Mouse (Mus musculus) CH12.LX (cell line): ENCODE data around the gene Arhgap5. TPM values are rescaled to one million over a fixed set of nuclear protein-coding genes. Genes with fewer than 3 reads are reported as not detected.

ENCODE experiments used
- DNase-seq: peaks from one replicate; pipeline ENCODE4 v3.0.0-alpha.2; 2013; ENCODE audit errors: extremely low read depth
- H3K27ac ChIP-seq: 2 replicates; pipeline ENCODE4 v1.5.1; 2012; ENCODE audit warnings: low read depth, mild to moderate bottlenecking, control low read depth, moderate library complexity; ENCODE audit not compliant: insufficient read depth
- H3K27me3 ChIP-seq: replicated peaks from 2 replicates; pipeline ENCODE3; 2012; ENCODE audit warnings: inconsistent platforms
- H3K36me3 ChIP-seq, 2 experiments: replicated peaks in 1 of 2; 2 replicates each; pipeline versions ENCODE3 to v1.6.1; 2012; ENCODE audit warnings: inconsistent platforms in 1 of 2, low read length in 1 of 2, mild to moderate bottlenecking in 1 of 2, mixed read lengths in 1 of 2, moderate library complexity in 1 of 2; ENCODE audit not compliant: control insufficient read depth in 1 of 2, insufficient read depth in 1 of 2
- H3K4me1 ChIP-seq, 2 experiments: 2 replicates each; pipeline ENCODE4 v1.6.1; 2012; ENCODE audit warnings: inconsistent platforms in 1 of 2, moderate library complexity in 1 of 2; ENCODE audit not compliant: insufficient read depth in 2 of 2, control insufficient read depth in 1 of 2
- H3K4me2 ChIP-seq: 2 replicates; pipeline ENCODE4 v1.6.1; 2012; ENCODE audit warnings: low read depth, mild to moderate bottlenecking, control low read depth; ENCODE audit not compliant: poor library complexity, insufficient read depth, severe bottlenecking
- H3K4me3 ChIP-seq, 3 experiments: fragments of 150-350 bp in 1 of 3; sonication (generic) in 1 of 3; replicated peaks in 1 of 3; 2 replicates each; pipeline versions ENCODE3 to v1.5.1; 2011 to 2012; ENCODE audit warnings: low read depth in 2 of 3, low read length in 2 of 3, mild to moderate bottlenecking in 2 of 3, moderate library complexity in 2 of 3, control low read depth in 1 of 3, improper control_type of control experiment in 1 of 3, inconsistent platforms in 1 of 3, mixed read lengths in 1 of 3; ENCODE audit not compliant: poor library complexity in 1 of 3
- H3K79me2 ChIP-seq: replicated peaks from 2 replicates; pipeline ENCODE4 v1.6.1; 2012; ENCODE audit warnings: mild to moderate bottlenecking, moderate library complexity; ENCODE audit not compliant: control insufficient read depth, poor library complexity, insufficient read depth, severe bottlenecking; ENCODE audit errors: extremely low read depth
- H3K9ac ChIP-seq: 2 replicates; pipeline ENCODE4 v1.6.1; 2012; ENCODE audit warnings: low read depth, mild to moderate bottlenecking, control low read depth, moderate library complexity; ENCODE audit not compliant: insufficient read depth
- H3K9me3 ChIP-seq: replicated peaks from 2 replicates; pipeline ENCODE3; 2012; ENCODE audit warnings: low read length, inconsistent platforms, mixed read lengths
- BHLHE40 ChIP-seq: IDR thresholded peaks from 2 replicates; pipeline ENCODE4 v1.6.1; 2011; ENCODE audit warnings: mild to moderate bottlenecking, low read depth, low read length, improper control_type of control experiment
- CTCF ChIP-seq, 2 experiments: IDR thresholded peaks in 1 of 2; conservative IDR thresholded peaks in 1 of 2; 2 replicates each; pipeline ENCODE4 v1.5.1; 2011 to 2012; ENCODE audit warnings: low read depth in 2 of 2, low read length in 2 of 2, improper control_type of control experiment in 1 of 2, inconsistent platforms in 1 of 2, mild to moderate bottlenecking in 1 of 2, moderate library complexity in 1 of 2
- ELF1 ChIP-seq: IDR thresholded peaks from 2 replicates; pipeline ENCODE4 v1.6.1; 2014; ENCODE audit warnings: low read depth, mild to moderate bottlenecking, inconsistent platforms, low read length, improper control_type of control experiment
- EP300 ChIP-seq: IDR thresholded peaks from 2 replicates; pipeline ENCODE4 v1.6.1; 2011; ENCODE audit warnings: low read length, improper control_type of control experiment
- ETS1 ChIP-seq: conservative IDR thresholded peaks from 2 replicates; pipeline ENCODE4 v1.6.1; 2012; ENCODE audit warnings: low read depth, mild to moderate bottlenecking, inconsistent platforms, low read length, improper control_type of control experiment, moderate library complexity
- HCFC1 ChIP-seq: IDR thresholded peaks from 2 replicates; pipeline ENCODE4 v1.6.1; 2012; ENCODE audit warnings: low read depth, mild to moderate bottlenecking, inconsistent platforms, low read length, improper control_type of control experiment
- JUND ChIP-seq: conservative IDR thresholded peaks from 2 replicates; pipeline ENCODE4 v1.6.1; 2011; ENCODE audit warnings: low read depth, low read length, improper control_type of control experiment
- MAFK ChIP-seq: IDR thresholded peaks from 2 replicates; pipeline ENCODE4 v1.6.1; 2011; ENCODE audit warnings: low read length, improper control_type of control experiment; ENCODE audit not compliant: insufficient replicate concordance
- MAX ChIP-seq: IDR thresholded peaks from 2 replicates; pipeline ENCODE4 v1.6.1; 2011; ENCODE audit warnings: low read length, improper control_type of control experiment
- MXI1 ChIP-seq: IDR thresholded peaks from 2 replicates; pipeline ENCODE4 v1.6.1; 2011; ENCODE audit warnings: mild to moderate bottlenecking, low read depth, low read length, improper control_type of control experiment
- MYC ChIP-seq: IDR thresholded peaks from 2 replicates; pipeline ENCODE4 v1.6.1; 2011; ENCODE audit warnings: low read depth, mild to moderate bottlenecking, improper control_type of control experiment, low read length
- NELFE ChIP-seq: IDR thresholded peaks from 2 replicates; pipeline ENCODE4 v1.6.1; 2011; ENCODE audit warnings: low read depth, low read length, improper control_type of control experiment
- PAX5 ChIP-seq: IDR thresholded peaks from 2 replicates; pipeline ENCODE4 v1.6.1; 2012; ENCODE audit warnings: low read length, inconsistent platforms, mixed read lengths
- POLR2AphosphoS2 ChIP-seq: IDR thresholded peaks from 2 replicates; pipeline ENCODE4 v1.6.1; 2011; ENCODE audit warnings: low read depth, low read length, improper control_type of control experiment
- RCOR1 ChIP-seq: conservative IDR thresholded peaks from 2 replicates; pipeline ENCODE4 v1.6.1; 2012; ENCODE audit warnings: low read depth, mild to moderate bottlenecking, inconsistent platforms, low read length, improper control_type of control experiment
- TBP ChIP-seq: conservative IDR thresholded peaks from 2 replicates; pipeline ENCODE4 v1.6.1; 2011; ENCODE audit warnings: low read depth, low read length, improper control_type of control experiment
- TCF12 ChIP-seq: IDR thresholded peaks from 2 replicates; pipeline ENCODE4 v1.6.1; 2014; ENCODE audit warnings: low read depth, mild to moderate bottlenecking, inconsistent platforms, low read length, improper control_type of control experiment
- UBTF ChIP-seq: IDR thresholded peaks from 2 replicates; pipeline ENCODE4 v1.6.1; 2012; ENCODE audit warnings: low read depth, mild to moderate bottlenecking, inconsistent platforms, low read length, improper control_type of control experiment, moderate library complexity
- ZMIZ1 ChIP-seq: IDR thresholded peaks from 2 replicates; pipeline ENCODE4 v1.6.1; 2012; ENCODE audit warnings: low read depth, mild to moderate bottlenecking, inconsistent platforms, low read length, improper control_type of control experiment
- dilution Hi-C: fragments of 300-500 bp; cut with MboI; formaldehyde crosslinking; loops from 2 replicates; pipeline ENCODE4 v1.14.3; 2020; ENCODE audit warnings: low sequenced_read_pairs; ENCODE audit not compliant: extremely low pct_unique_long_range_greater_than_20kb, extremely low pct_ligation_motif_present
- in situ Hi-C: fragments of 300-500 bp; cut with MboI; formaldehyde crosslinking; loops from 3 replicates; pipeline ENCODE4 v1.14.3; 2019; ENCODE audit warnings: low sequenced_read_pairs, low pct_ligation_motif_present, low pct_unique_long_range_greater_than_20kb, mixed read lengths
- polyA plus RNA-seq: library from polyadenylated mRNA; unstranded; fragments of >175 nt; gene quantifications from 2 replicates; pipeline ENCODE4 v1.2.1, GENCODE M21; 2012; ENCODE audit warnings: low read depth; ENCODE audit not compliant: insufficient read length
- total RNA-seq, 2 experiments: library from RNA; depleted of rRNA; stranded (reverse); fragments of 300-350 nt in 1 of 2; fragments of >200 nt in 1 of 2; gene quantifications; 2 replicates each; pipeline ENCODE4 v1.2.3; 2012 to 2014

Gene Arhgap5
- total and polyA plus RNA-seq, 3 experiments = 12.0 to 42.7 (median 13.0) TPM

DNA sequence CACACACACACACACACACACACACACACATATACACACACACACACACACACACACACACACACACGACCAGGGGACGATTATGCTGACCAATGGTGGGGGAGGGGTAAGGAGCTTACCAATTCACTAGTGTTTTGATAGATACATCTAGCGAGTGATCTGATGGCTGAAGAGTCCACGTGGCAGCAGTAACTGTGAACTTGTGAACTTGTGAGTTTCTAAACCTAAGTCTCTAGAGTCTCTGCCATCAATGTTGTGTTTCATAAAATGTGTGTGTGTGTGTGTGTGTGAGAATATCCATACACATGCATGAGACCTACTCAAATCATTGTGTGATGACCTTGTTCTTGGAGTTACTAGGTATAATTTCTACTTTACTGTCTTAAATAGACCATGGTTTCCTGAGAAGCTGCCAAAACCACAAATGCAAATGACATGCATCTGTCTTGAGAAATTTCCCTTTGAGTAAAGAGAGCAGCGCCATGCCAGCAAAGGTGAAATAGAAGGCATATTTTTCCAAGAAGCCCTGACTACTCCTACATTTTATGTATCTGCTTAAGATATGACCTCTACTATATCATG lies 21.7 kb upstream of the Arhgap5 start:
- dilution Hi-C loops (no loop called here), in situ Hi-C loops (loop anchor here (25.0 kb wide), 2 partner anchors 355 to 445 kb away; partner anchors contain the start of gene Gpr33)
- no peaks in the 10 kb centered on the region for H3K36me3 ChIP-seq

DNA sequence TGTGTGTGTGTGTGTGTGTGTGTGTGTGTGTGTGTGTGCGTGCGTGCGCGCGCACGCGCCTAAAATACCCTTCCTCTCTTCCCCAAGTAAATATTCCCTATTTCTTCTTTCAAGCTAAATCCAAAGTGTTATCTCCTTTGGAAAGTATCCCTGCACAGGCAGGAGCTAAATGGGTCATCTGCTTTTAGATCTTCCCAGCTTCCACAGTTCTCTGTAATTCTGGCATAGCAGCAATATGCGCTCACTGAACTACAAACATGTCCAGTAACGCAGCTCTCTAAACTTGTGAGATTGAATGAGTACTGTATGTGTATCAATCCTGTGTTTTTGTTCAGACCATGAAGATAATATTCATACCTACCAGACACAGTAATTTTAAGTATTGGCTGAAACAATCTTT lies 20.6 kb upstream of the Arhgap5 start:
- Histone ChIP-seq H3K79me2 (no peaks in the 10 kb centered on the region), H3K9ac (no peak overlapping the region), H3K27me3 (no peaks in the 10 kb centered on the region), H3K4me2 (no peak overlapping the region), H3K36me3 (no peaks in the 10 kb centered on the region), H3K27ac (no peak overlapping the region), H3K4me3 (no peak overlapping the region), H3K9me3 (no peaks in the 10 kb centered on the region)
- DNase-seq = no peak
- dilution Hi-C loops = no loop called here
- TF ChIP-seq HCFC1 (no peak), ZMIZ1 (no peak), NELFE (no peak), TBP (no peak), UBTF (no peak)
- TF ChIP-seq, all 38 proteins: peak for 0
- peaks cover 13 to 23% of the 10 kb centered on the region in 2 experiments for H3K4me1 ChIP-seq
- in situ Hi-C loops = loop anchor here (25.0 kb wide), 2 partner anchors 354 to 446 kb away; partner anchors contain the start of gene Gpr33

More for the DNA sequence above, 21.7 kb upstream of the Arhgap5 start:
- no peaks in the 10 kb centered on the region for H3K79me2 ChIP-seq
- H3K4me3 ChIP-seq = no peak overlapping the region
- no peak for TF ChIP-seq RCOR1
- TF ChIP-seq EP300 = peak; percentile 79
- TF ChIP-seq BHLHE40 = 0 out of 2 replicates have a peak, but pooled peaks have one; percentile 54
- TF ChIP-seq ETS1 = peak; percentile 48; the same call in 1 of the 2 replicates
- TF ChIP-seq MXI1 = peak; percentile 61; the same call in 1 of the 2 replicates
- TF ChIP-seq POLR2AphosphoS2 = no peak
- no peak for TF ChIP-seq PAX5
- TF ChIP-seq CTCF (conservative IDR thresholded peaks at IDR 0.05 in 1 of 2, IDR thresholded peaks at IDR 0.05 in 1 of 2; ENCODE audit: low read depth in 2 of 2, low read length in 2 of 2) = no peak
- TF ChIP-seq ELF1 = no peak
- no peak for TF ChIP-seq MAFK
- no peak for TF ChIP-seq JUND
- 0 out of 2 replicates have a peak, but pooled peaks have one; percentile 29 for TF ChIP-seq TCF12
- TF ChIP-seq MAX = peak; percentile 80
- no peak for TF ChIP-seq HCFC1
- no peak for TF ChIP-seq NELFE
- TF ChIP-seq ZMIZ1 = no peak
- peak; percentile 80 for TF ChIP-seq MYC
- TF ChIP-seq TBP = 0 out of 2 replicates have a peak, but pooled peaks have one; percentile 45
- TF ChIP-seq, all 38 proteins: peak for 8
- DNase-seq = peak; percentile 76
- Histone ChIP-seq H3K27me3 (no peaks in the 10 kb centered on the region), H3K9ac (no peak overlapping the region), H3K27ac (no peak overlapping the region), H3K4me2 (peak overlapping the region; percentile 12; the same call in 1 of the 2 replicates), H3K9me3 (no peaks in the 10 kb centered on the region), H3K4me1 (peaks cover 13 to 23% of the 10 kb centered on the region in 2 experiments)
